Mouse (Mus musculus) cortical plate, adult 2 months (tissue): Measurements from ENCODE around the gene Lrrc18. TPM values are rescaled to one million over a fixed set of nuclear protein-coding genes. Genes with fewer than 3 reads are reported as not detected.
A peak's percentile ranks its signal among the peaks of the same experiment; 100 is the strongest.

Source experiments
- H3K27ac ChIP-seq: fragments of 200-500 bp; 2 replicates; pipeline ENCODE4 v1.5.1; 2012; ENCODE audit warnings: low read length, control low read depth, inconsistent platforms; ENCODE audit not compliant: insufficient read depth
- H3K4me1 ChIP-seq: fragments of 200-500 bp; 2 replicates; pipeline ENCODE4 v1.6.1; 2011; ENCODE audit warnings: low read length; ENCODE audit not compliant: control insufficient read depth, insufficient read depth
- H3K4me3 ChIP-seq: fragments of 200-500 bp; 2 replicates; pipeline ENCODE4 v1.5.1; 2011; ENCODE audit warnings: mild to moderate bottlenecking, low read length, control low read depth; ENCODE audit not compliant: insufficient read depth
- CTCF ChIP-seq: fragments of 200-500 bp; IDR thresholded peaks from 2 replicates; pipeline ENCODE4 v1.5.1; 2011; ENCODE audit warnings: mild to moderate bottlenecking, control low read depth, low read length; ENCODE audit not compliant: insufficient read depth; ENCODE audit errors: extremely low read depth
- POLR2A ChIP-seq: fragments of 200-500 bp; IDR thresholded peaks from 2 replicates; pipeline ENCODE4 v1.6.1; 2011; ENCODE audit warnings: mild to moderate bottlenecking, low read length, control low read depth; ENCODE audit not compliant: insufficient read depth; ENCODE audit errors: extremely low read depth
- polyA plus RNA-seq: library from polyadenylated mRNA; depleted of rRNA; stranded (reverse); fragments of >200 nt; gene quantifications from 2 replicates; pipeline ENCODE4 v1.2.3, GENCODE M21; 2012

Lrrc18 gene
- polyA plus RNA-seq, 1 experiment, result 0.56 TPM

GRCm38 (mm10) chr14:32994954-32995636 lies 3.9 kb downstream of the Lrrc18 start:
- H3K4me1 ChIP-seq, result no peaks in the 10 kb centered on the region
- no peak for TF ChIP-seq CTCF
- no peak overlapping the region for H3K27ac ChIP-seq
- no peak overlapping the region for H3K4me3 ChIP-seq

GRCm38 (mm10) chr14:32999511-32999910 lies 8.3 kb downstream of the Lrrc18 start:
- TF ChIP-seq POLR2A, result no peak
- no peak for TF ChIP-seq CTCF
- no peak overlapping the region for H3K27ac ChIP-seq
- no peaks in the 10 kb centered on the region for H3K4me1 ChIP-seq
- no peak overlapping the region for H3K4me3 ChIP-seq

GRCm38 (mm10) chr14:33000112-33000979 lies 9.2 kb downstream of the Lrrc18 start:
- H3K4me3 ChIP-seq, result no peak overlapping the region
- TF ChIP-seq POLR2A (no peak), CTCF (no peak)
- no peak overlapping the region for H3K27ac ChIP-seq
- H3K4me1 ChIP-seq, result no peaks in the 10 kb centered on the region

GRCm38 (mm10) chr14:33005114-33005513 lies 13.9 kb downstream of the Lrrc18 start:
- TF ChIP-seq POLR2A (no peak), CTCF (no peak)
- H3K4me3 ChIP-seq, result no peak overlapping the region
- H3K4me1 ChIP-seq, result no peaks in the 10 kb centered on the region
- no peak overlapping the region for H3K27ac ChIP-seq

- no peaks in the 10 kb centered on the region for H3K4me1 ChIP-seq
- H3K4me3 ChIP-seq, result no peak overlapping the region
- no peak overlapping the region for H3K27ac ChIP-seq
- TF ChIP-seq CTCF (no peak), POLR2A (no peak)
Observed at GRCm38 (mm10) chr14:33007638-33008037, 16.5 kb downstream of the Lrrc18 start.

GRCm38 (mm10) chr14:33019050-33019449 lies 27.9 kb downstream of the Lrrc18 start:
- no peak overlapping the region for H3K27ac ChIP-seq
- TF ChIP-seq POLR2A, result no peak
- TF ChIP-seq CTCF, result no peak
- H3K4me3 ChIP-seq, result no peak overlapping the region
- H3K4me1 ChIP-seq, result no peaks in the 10 kb centered on the region

- no peak overlapping the region for H3K4me3 ChIP-seq
- H3K4me1 ChIP-seq, result no peaks in the 10 kb centered on the region
- H3K27ac ChIP-seq, result no peak overlapping the region
- TF ChIP-seq CTCF, result no peak
- no peak for TF ChIP-seq POLR2A
Observed at GRCm38 (mm10) chr14:33019606-33020005, 28.4 kb downstream of the Lrrc18 start.

GRCm38 (mm10) chr14:33030849-33031248 lies 39.7 kb downstream of the Lrrc18 start:
- no peak for TF ChIP-seq POLR2A
- TF ChIP-seq CTCF, result no peak
- H3K4me3 ChIP-seq, result no peak overlapping the region
- no peak overlapping the region for H3K27ac ChIP-seq
- no peaks in the 10 kb centered on the region for H3K4me1 ChIP-seq

GRCm38 (mm10) chr14:33033424-33033823 lies 42.2 kb downstream of the Lrrc18 start:
- no peak overlapping the region for H3K4me3 ChIP-seq
- no peaks in the 10 kb centered on the region for H3K4me1 ChIP-seq
- TF ChIP-seq CTCF, result peak; percentile 70
- no peak for TF ChIP-seq POLR2A
- no peak overlapping the region for H3K27ac ChIP-seq

- Histone ChIP-seq H3K4me3 (no peak overlapping the region), H3K4me1 (no peaks in the 10 kb centered on the region), H3K27ac (no peak overlapping the region)
- TF ChIP-seq POLR2A (no peak), CTCF (no peak)
Observed at GRCm38 (mm10) chr14:33035386-33035785, 44.2 kb downstream of the Lrrc18 start.
